Mouse (Mus musculus) ES-Bruce4 (cell line): ENCODE results near the gene Kif22.

ENCODE experiments used
- CTCF ChIP-seq: IDR thresholded peaks from one replicate; pipeline ENCODE4 v1.8.1; 2011; ENCODE audit warnings: low read depth, low read length
- POLR2A ChIP-seq: IDR thresholded peaks from one replicate; pipeline ENCODE4 v1.8.1; 2011; ENCODE audit warnings: low read length; ENCODE audit not compliant: insufficient read depth

GRCm38 (mm10) chr7:127041851-127042672, at the start of gene Kif22:
- TF ChIP-seq POLR2A (peak; percentile 75), CTCF (no peak)
